Mouse (Mus musculus) heart, adult 2 months (tissue): ENCODE measurements around the gene Tmem51.

ENCODE experiments used
- CTCF ChIP-seq: fragments of 200-600 bp; IDR thresholded peaks from 2 replicates; pipeline ENCODE4 v1.8.1; 2022; ENCODE audit warnings: antibody characterized with exemption, mild to moderate bottlenecking, moderate library complexity
- POLR2A ChIP-seq: fragments of 200-500 bp; IDR thresholded peaks from 2 replicates; pipeline ENCODE4 v1.6.1; 2011; ENCODE audit warnings: mild to moderate bottlenecking, low read depth, low read length, control low read depth; ENCODE audit not compliant: insufficient read depth

GRCm38 (mm10) chr4:142076883-142077282, 7.2 kb downstream of the Tmem51 start:
- TF ChIP-seq POLR2A (no peak), CTCF (no peak)
